Mouse (Mus musculus): ENCODE results near the gene Zcchc17.

The Zcchc17 gene

GRCm38 (mm10) chr4:130318122-130318521 lies 41.6 kb downstream of the Zcchc17 start:
- DNase-seq (ENCODE audit: low spot score in 2 of 2), result no peak

- DNase-seq (ENCODE audit: low spot score in 2 of 2), result no peak
Observed at GRCm38 (mm10) chr4:130316691-130317090, 43.1 kb downstream of the Zcchc17 start.

- DNase-seq (ENCODE audit: low spot score in 2 of 2), result no peak
Observed at GRCm38 (mm10) chr4:130315771-130316527, 43.8 kb downstream of the Zcchc17 start.

DNA sequence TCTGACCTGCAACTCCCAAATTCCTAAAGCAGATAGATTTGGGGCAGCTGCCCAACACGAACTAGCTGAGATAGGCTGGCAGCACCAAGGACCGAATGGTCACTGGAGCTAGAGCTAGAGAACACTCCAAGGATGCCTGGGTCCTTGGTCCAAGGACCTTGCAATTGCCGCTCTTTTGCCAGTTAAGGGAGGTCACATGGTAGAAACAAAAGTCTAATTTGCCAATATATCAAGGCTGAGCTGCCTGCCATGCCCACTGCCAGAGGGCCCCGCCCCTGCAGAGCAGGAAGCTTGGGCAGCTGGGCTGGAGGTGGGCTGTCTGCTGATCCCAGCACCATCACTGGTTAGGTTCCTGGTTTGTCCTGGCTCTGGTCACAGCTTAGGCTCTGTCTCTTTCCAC lies 46.2 kb downstream of the Zcchc17 start:
- DNase-seq (ENCODE audit: low spot score in 2 of 2), result no peak

DNA sequence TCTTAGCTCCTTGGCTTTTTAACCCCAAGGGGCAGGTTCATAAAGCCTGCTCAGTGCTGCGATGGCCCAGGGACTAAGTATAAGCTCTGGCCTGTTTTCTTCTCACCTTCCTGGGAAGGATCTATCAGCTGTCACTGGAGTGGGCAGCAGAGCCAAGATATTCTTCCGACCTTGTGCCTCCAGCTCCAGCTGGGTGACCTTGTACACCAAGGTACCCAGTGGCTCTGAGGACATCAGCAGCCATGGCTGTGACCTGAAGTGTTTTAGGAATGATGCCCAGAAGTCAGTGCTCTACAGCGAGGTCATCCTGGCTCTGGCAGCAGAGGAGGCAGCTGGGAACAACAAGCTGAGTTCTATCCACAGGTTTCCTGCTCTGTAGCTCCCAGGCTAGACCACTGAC lies 47.2 kb downstream of the Zcchc17 start:
- DNase-seq (ENCODE audit: low spot score in 2 of 2), result no peak

DNA sequence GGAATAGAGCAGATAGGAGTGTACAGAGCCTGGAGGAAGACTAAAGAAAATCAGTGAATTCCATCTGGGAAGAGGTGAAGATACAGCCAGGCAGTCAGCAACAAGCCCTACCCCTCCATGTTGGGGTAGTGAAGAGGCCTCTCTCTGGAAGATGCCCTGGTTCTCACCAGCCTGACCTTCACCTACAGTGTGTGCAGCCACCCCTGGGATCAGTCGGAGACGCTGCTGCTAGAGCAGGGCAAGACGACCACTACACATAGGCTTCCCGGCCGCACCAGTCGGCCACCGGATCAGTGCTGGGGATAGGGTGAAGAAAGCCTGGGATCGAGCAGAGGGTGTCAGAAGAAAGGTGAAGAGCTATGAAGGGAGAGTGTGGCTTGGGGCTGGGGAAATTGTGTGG lies 50.5 kb downstream of the Zcchc17 start:
- no peak for DNase-seq (ENCODE audit: low spot score in 2 of 2)

GRCm38 (mm10) chr4:130308231-130309081 lies 51.3 kb downstream of the Zcchc17 start, which contains the start of the genes Fabp3 and Gm10570:
Gene Fabp3, plus strand, starts transcription at chr4:130308595.
Gene Gm10570, minus strand, starts transcription at chr4:130308674.
- peak; percentile 75 to 79 for DNase-seq (ENCODE audit: low spot score in 2 of 2)

DNA sequence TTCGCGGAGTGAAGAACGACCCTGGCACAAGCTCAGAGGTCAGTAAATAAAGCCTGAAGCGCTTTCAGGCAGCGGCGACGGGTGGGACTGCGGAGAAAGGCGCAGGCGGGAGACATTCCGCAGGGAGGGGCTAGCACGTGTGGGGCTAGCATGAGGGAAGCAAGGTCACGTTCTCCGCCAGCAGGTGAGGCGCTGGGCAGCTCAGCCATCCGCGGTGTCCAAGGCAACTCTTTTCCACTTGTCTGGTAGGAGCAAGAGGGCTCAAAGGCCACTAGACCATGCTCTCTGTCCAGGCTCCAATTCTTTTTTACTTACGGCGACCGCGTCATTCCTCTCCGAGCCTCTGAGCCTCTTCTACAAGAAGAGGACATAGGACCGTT lies 51.9 kb downstream of the Zcchc17 start:
- DNase-seq (ENCODE audit: low spot score in 2 of 2), result peak; percentile 54 to 57

GRCm38 (mm10) chr4:130306796-130307630 lies 52.7 kb downstream of the Zcchc17 start:
- DNase-seq (ENCODE audit: low spot score in 2 of 2), result no peak

DNA sequence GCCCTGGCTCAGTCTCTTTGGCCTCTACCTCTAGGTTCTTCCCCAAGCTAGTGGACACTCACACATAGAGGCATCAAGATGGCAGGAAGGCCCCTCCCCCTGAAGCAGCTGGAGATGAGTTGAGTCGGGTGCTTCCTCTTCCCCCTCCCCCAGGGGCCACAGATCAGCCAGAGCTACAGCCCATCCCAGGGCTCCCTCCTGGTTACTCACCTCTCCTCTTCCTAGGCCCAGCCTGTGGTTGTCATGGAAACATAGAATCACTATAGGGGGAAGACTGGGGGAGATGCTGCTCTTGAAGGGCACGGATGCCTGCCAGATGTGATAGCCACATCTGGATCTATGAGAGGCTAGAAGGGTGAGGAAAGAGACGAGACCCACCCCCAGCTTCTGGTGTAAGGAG lies 55.0 kb downstream of the Zcchc17 start:
- DNase-seq (ENCODE audit: low spot score in 2 of 2), result no peak

GRCm38 (mm10) chr4:130302285-130302870 lies 57.4 kb downstream of the Zcchc17 start:
- DNase-seq (ENCODE audit: low spot score in 2 of 2), result no peak

- no peak for DNase-seq (ENCODE audit: low spot score in 2 of 2)
Observed at GRCm38 (mm10) chr4:130299629-130300018, 60.1 kb downstream of the Zcchc17 start.

- DNase-seq (ENCODE audit: low spot score in 2 of 2), result no peak
Observed at GRCm38 (mm10) chr4:130298877-130299628, 60.7 kb downstream of the Zcchc17 start.

DNA sequence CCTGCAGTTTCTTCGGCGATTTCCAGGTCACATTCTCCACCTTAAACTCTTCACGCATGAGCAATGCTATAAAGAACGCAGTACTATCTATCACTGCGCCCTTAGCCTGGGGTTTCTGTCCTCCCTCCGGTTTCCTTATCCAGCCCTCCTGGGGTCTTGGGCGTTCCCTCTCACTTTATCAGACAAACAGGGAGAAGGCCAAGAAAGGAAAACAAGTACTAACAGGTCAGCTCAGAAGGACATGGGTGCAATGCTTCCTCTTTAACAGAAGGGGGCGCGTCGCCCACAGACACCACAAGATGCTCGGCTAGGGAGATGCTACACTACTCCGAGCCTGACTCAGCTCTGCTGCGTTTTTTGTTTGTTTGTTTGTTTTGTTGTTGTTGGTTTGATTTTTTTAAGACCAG lies 62.6 kb downstream of the Zcchc17 start:
- no peak for DNase-seq (ENCODE audit: low spot score in 2 of 2)

GRCm38 (mm10) chr4:130296243-130296965 lies 63.3 kb downstream of the Zcchc17 start:
- no peak for DNase-seq (ENCODE audit: low spot score in 2 of 2)

- DNase-seq (ENCODE audit: low spot score in 2 of 2), result no peak
Observed at GRCm38 (mm10) chr4:130295047-130295745, 64.5 kb downstream of the Zcchc17 start.

- no peak for DNase-seq (ENCODE audit: low spot score in 2 of 2)
Observed at GRCm38 (mm10) chr4:130294513-130294912, 65.2 kb downstream of the Zcchc17 start.

- DNase-seq (ENCODE audit: low spot score in 2 of 2), result peak; percentile 79 to 81
Observed at GRCm38 (mm10) chr4:130292271-130292670, 67.5 kb downstream of the Zcchc17 start.

- DNase-seq (ENCODE audit: low spot score in 2 of 2), result no peak
Observed at GRCm38 (mm10) chr4:130289824-130290223, 69.9 kb downstream of the Zcchc17 start.
